Mouse (Mus musculus): Measurements from ENCODE around the gene Ahsa1.

- no peak for TF ChIP-seq CTCF (IDR thresholded peaks at IDR 0.05; ENCODE audit: extremely low read depth, insufficient read depth, insufficient read length, insufficient replicate concordance)
- no peak for TF ChIP-seq POLR2A (IDR thresholded peaks at IDR 0.05; ENCODE audit: low read depth, low read length)
Observed at GRCm38 (mm10) chr12:87238632-87239031, 27.6 kb upstream of the Ahsa1 start, which contains the start of gene Noxred1.
